Mouse (Mus musculus) cerebellum, adult 2 months (tissue): ENCODE measurements around the gene Mrs2. TPM values are rescaled to one million over a fixed set of nuclear protein-coding genes. Genes with fewer than 3 reads are reported as not detected.

Experiments used
- DNase-seq, 2 experiments: peaks; one replicate each; pipeline ENCODE4 v3.0.0; 2021
- H3K27ac ChIP-seq: fragments of 200-500 bp; 2 replicates; pipeline ENCODE4 v1.5.1; 2012; ENCODE audit warnings: low read length, control low read depth, inconsistent platforms; ENCODE audit not compliant: insufficient read depth
- H3K27me3 ChIP-seq: fragments of 200-500 bp; 2 replicates; pipeline ENCODE4 v1.6.1; 2012; ENCODE audit warnings: inconsistent platforms, mild to moderate bottlenecking, low read length, moderate library complexity; ENCODE audit not compliant: control insufficient read depth, insufficient read depth
- H3K4me1 ChIP-seq: fragments of 200-500 bp; 2 replicates; pipeline ENCODE4 v1.6.1; 2011; ENCODE audit warnings: low read length; ENCODE audit not compliant: control insufficient read depth, insufficient read depth
- H3K4me3 ChIP-seq: fragments of 200-500 bp; replicated peaks from 2 replicates; pipeline ENCODE3; 2011; ENCODE audit warnings: mild to moderate bottlenecking, low read depth, low read length, control low read depth; ENCODE audit not compliant: insufficient read depth
- CTCF ChIP-seq: fragments of 200-500 bp; IDR thresholded peaks from 2 replicates; pipeline ENCODE4 v1.5.1; 2011; ENCODE audit warnings: low read depth, mild to moderate bottlenecking, control low read depth, low read length, moderate library complexity, borderline replicate concordance; ENCODE audit not compliant: insufficient read depth
- POLR2A ChIP-seq: fragments of 200-500 bp; IDR thresholded peaks from 2 replicates; pipeline ENCODE4 v1.6.1; 2011; ENCODE audit warnings: low read length, control low read depth, borderline replicate concordance; ENCODE audit not compliant: insufficient read depth
- WGBS: fragments of 180-500 bp; shearing (Covaris S2); methylation state at CpG from one replicate; pipeline ENCODE4 v1.1.7; 2018; 5-methylcytosine and 5-hydroxymethylcytosine counted together
- polyA plus RNA-seq: library from polyadenylated mRNA; depleted of rRNA; stranded (reverse); fragments of >200 nt; gene quantifications from 2 replicates; pipeline ENCODE4 v1.2.3, GENCODE M21; 2012; rRNA removed

Gene Mrs2
- polyA plus RNA-seq, 1 experiment = 49.0 TPM

GRCm38 (mm10) chr13:24938683-24939082 lies 81.5 kb downstream of the Mrs2 start:
- peak; percentile 76 to 81 for DNase-seq
- Histone ChIP-seq H3K27me3 (no peaks in the 10 kb centered on the region), H3K4me1 (no peaks in the 10 kb centered on the region), H3K27ac (no peak overlapping the region), H3K4me3 (no peak overlapping the region)
- 21% methylated on average over 9 of the region's 9 CpGs for WGBS
- TF ChIP-seq CTCF = peak; percentile 71
- no peak for TF ChIP-seq POLR2A

- Histone ChIP-seq H3K27me3 (no peaks in the 10 kb centered on the region), H3K4me3 (peak overlapping the region; percentile 62), H3K4me1 (no peaks in the 10 kb centered on the region), H3K27ac (peak overlapping the region; percentile 59)
- TF ChIP-seq POLR2A = no peak
- TF ChIP-seq CTCF = no peak
- 6% methylated on average over 12 of the region's 12 CpGs for WGBS
- DNase-seq = no peak
These were observed 82.4 kb downstream of the Mrs2 start for GRCm38 (mm10) chr13:24937839-24938166.

Other genes with a start within 250 kb of the Mrs2 start
- 106 and 107 TPM in 2 replicates for gene BC005537, start 218.7 kb downstream of the Mrs2 start, polyA plus RNA-seq
- 150 and 152 TPM in 2 replicates for gene Acot13, start 188.8 kb downstream of the Mrs2 start, polyA plus RNA-seq
- 43.4 and 46.3 TPM in 2 replicates for gene Tdp2, start 188.7 kb downstream of the Mrs2 start, polyA plus RNA-seq
- 4.7 and 5.6 TPM in 2 replicates for gene D130043K22Rik, start 175.2 kb downstream of the Mrs2 start, polyA plus RNA-seq
- gene Aldh5a1, start 82.7 kb downstream of the Mrs2 start, polyA plus RNA-seq = 42.6 and 43.6 TPM in 2 replicates
- 28.5 and 29.8 TPM in 2 replicates for gene Gpld1, start 77.2 kb downstream of the Mrs2 start, polyA plus RNA-seq
- gene Dcdc2a, start 35.6 kb upstream of the Mrs2 start, polyA plus RNA-seq = 4.1 and 4.9 TPM in 2 replicates